Mouse (Mus musculus): Measurements from ENCODE around the gene Ell. TPM values are rescaled to one million over a fixed set of nuclear protein-coding genes. Genes with fewer than 3 reads are reported as not detected.

The Ell gene
- total RNA-seq, 2 experiments from 2014 or later = 20.3 to 23.5 TPM

DNA sequence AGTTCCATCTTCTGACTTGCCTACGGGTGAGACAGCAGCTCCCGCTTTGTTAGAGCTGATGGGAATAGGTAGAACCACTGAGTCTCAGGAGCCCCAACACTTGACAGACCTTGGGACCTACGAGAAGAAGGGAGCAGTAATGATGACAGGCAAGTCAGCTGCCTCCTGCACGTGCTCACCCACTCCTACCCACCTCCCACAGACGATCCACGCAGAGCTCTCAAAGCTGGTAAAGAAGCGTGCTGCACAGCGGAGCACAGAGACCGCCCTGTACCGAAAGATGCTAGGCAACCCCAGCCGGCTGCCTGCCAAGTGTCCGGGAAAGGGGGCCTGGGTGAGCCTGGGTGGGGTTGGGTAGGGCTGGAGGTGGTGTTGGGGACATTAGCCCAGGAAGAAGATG lies 5.0 kb upstream of the Ell start:
- no peak for DNase-seq (ENCODE audit: extremely low spot score in 1 of 2, low spot score in 1 of 2)

DNA sequence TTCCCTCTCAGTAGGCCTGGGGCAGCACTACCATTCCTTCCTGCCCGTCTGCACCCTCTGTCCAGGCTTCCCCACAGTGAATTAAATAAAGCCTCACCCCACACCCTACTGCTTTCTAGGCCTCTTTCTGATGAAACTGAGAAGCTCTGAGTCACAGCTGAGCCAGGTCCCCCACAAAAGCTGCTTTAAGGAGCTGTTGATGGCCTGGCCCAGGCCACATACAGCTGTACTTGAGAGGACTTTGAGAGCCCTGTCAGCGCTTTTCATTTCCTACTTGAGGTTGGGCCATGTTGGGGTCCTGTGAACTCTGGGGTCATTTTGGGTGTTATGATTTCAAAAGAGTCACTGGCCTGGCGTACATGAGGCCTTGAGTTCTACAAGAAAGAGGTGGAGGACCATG lies 4.0 kb upstream of the Ell start:
- DNase-seq (ENCODE audit: extremely low spot score in 1 of 2, low spot score in 1 of 2) = no peak

DNA sequence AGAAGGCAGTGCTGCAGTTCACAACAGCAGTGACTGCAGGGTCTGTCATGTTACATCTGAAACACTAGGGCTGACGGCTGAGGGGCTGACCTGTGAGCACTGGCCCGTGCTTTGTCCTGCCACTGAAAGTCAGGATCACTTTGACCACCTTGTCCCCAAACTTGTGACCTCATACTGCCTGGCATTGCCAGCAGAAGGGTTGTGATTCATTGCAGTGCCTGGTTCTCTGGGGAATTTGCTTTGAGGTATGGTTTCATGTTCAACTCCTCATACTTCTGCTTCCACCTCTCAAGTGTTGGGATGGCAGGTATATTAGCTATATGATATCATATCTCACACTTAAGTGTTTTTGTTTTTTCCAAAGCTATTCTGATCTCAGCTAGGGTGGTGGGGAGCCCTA lies 3.6 kb upstream of the Ell start:
- no peak for DNase-seq (ENCODE audit: extremely low spot score in 1 of 2, low spot score in 1 of 2)

DNA sequence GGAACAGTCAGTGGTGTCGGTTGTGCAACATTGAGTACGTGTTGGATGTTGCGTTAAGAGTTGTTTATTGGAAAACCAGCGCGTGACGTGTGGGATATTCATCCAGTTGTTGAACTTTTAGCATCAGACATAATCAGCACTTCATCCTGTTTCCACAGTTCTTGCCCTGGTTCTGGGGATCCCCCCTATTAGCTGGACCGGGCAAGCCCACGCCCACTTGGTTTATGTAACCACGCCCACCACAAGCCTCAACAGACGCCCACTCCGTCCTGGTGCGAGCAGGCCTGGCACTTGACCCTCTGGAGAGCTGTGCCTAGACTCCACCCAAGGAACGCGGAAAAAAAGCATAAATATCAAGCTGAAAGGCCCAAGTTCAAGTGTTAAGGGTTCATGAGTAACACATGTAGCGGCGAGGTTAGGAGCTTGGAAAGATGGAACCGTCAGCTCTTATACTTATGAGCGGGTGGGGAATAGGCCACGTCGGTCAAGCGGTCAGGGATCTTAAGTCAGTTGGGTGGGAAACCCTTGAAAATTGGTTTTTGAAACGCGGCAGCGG lies 1.2 kb upstream of the Ell start:
- DNase-seq (ENCODE audit: extremely low spot score in 1 of 2, low spot score in 1 of 2) = no peak

DNA sequence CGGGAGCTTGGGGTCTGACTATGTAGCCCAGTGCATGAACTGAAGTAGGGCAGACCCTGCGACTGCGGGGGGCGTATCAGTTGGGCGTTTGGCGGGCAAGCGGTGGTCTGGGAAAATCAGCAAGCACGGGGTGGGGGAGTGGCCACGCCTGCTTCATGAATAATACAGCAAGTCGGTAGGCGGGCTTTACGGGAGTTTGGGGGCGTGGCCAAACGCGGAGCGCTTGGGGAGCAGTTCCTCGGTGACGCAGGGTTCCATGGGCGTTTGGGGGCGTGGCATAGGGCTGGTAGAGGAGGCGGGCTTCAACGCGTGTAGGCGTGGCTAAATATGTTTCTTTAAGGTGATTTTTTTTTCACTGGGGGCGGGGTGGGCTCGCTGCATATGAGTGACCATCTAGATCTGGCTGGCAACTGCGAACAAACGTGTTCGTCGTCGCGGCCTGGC lies 602 bp upstream of the Ell start:
- peak in 1 of 2 experiments; percentile 98 for DNase-seq (ENCODE audit: extremely low spot score in 1 of 2, low spot score in 1 of 2)

DNA sequence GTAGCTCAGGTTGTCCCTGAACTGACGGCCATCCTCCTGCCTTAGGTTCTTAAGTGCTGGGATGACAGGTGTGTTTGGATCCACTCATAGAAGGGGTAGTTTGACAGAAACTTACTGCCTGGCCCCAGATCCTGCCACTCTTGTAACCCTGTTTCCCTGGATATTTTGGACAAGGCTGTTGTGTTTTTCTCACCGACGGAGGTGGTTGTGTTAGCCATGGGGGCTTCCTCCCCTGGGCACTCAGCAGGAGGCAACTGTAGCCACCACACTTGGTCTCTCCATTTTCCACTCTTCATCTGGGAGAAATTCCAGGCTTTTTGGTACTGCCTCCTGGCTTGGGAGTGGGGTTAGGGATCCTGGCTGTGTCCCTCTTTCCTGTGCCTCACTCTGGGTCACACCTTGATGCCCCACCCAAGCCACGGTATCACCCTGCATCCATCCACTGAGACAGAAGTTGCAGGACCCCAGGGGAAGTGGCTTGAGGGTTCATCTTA lies 803 bp downstream of the Ell start:
- no peak for DNase-seq (ENCODE audit: extremely low spot score in 1 of 2, low spot score in 1 of 2)

DNA sequence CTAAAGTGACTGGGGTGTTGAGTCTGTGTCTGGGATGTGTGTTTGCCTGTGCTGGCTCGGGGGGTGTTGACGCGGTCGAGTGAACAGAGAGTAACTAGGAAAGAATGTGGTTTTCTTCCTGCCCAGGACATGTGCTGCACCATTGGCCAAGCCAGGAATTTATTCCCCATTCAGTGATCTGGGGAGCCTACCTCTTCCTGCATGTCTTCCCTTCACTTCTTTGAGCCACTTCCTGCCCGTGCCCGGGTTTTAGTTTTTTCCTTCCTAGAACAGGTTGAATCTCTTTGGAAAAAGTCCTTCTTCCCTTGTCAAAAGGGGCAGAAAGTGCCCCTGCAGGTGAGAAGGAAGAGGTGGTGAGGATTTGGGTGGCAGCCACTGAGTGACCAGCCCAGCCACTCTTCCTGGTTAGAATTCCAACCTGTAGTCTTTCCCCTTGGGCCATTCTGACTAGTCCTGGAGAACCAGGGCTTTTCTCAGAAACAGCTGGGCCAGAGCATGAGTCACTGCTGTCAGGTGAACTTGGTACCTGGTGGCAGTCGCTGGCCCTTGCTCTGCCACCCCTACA lies 1.3 kb downstream of the Ell start:
- DNase-seq (ENCODE audit: extremely low spot score in 1 of 2, low spot score in 1 of 2) = no peak

DNA sequence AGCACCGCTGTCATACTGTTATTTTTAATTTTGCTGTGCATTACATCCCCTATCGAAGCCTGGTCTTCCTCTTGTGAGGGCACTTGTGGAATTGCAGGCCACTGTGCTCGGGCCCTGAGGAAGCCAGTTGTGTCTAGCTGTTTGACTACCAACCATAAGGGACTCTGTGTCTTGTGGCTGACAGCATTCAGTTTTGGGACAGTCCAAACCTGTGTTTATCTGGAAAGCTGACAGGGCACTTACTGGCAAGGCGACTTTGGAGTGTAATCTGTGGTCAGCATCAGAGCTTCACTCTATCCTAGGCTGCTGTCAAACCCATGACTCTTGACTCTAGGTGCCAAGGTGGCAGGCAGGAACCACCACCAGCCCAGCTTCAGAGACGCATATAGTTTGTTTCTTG lies 1.8 kb downstream of the Ell start:
- DNase-seq (ENCODE audit: extremely low spot score in 1 of 2, low spot score in 1 of 2) = no peak

DNA sequence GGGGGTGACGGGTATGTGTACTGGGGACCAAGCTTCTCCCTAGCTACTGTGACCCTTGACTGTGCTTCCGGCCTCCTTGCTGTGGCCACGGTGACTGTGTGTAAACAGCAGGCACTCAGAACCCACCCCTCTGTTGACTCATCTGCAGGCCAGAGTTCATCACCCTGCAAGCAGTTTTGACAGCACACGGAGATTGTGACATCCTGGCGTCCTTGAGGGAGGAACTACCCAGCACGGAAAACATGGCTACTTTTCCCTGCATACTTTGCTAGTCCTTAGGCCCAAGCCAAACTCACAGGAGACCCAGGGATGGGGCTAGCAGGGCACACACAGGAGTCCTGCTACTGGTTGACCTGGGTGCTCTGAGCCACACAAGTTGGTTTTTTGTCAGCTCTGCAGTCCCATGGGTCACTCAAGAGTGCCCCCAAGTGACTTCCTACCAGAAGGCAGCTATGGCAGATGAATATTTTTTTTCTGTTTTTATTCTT lies 5.0 kb downstream of the Ell start:
- DNase-seq (ENCODE audit: extremely low spot score in 1 of 2, low spot score in 1 of 2) = no peak

DNA sequence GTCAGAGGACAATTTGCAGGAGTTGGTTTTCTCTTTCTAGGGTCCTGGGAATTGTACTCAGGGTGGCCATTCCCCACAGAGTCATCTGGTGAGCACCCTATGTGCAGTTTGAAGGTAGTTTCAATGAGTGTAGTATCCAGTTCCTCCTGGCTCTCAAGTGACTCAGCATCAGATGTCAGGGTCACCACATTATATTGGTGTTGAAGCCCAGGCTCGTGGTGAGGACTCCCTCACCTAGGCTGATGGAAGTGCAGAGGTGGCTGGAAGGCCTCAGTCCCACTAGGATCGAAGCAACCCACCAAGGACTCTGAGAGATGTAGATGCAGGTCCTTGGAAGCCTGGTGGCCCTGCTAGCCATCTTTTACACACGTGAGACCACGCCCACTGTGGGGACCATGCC lies 7.2 kb downstream of the Ell start:
- no peak for DNase-seq (ENCODE audit: extremely low spot score in 1 of 2, low spot score in 1 of 2)

DNA sequence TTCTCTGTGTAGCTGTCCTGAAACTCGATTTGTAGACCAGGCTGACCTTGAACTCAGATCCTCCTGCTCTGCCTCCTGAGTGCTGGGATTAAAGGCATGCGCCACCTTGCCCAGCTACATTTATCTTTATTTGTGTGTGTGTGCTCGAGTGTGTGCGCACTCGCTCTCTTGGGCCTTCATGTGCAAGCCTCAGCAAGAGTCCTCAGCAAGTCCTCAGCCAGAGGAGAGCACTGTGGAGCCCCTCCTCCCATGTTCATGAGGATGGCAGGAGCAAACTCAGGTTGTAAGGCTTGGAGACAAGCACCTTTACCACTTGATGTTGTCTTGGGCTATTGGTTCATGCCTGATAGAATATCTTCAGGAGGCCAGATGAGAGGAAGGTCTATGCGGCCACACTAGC lies 8.5 kb downstream of the Ell start:
- no peak for DNase-seq (ENCODE audit: extremely low spot score in 1 of 2, low spot score in 1 of 2)

DNA sequence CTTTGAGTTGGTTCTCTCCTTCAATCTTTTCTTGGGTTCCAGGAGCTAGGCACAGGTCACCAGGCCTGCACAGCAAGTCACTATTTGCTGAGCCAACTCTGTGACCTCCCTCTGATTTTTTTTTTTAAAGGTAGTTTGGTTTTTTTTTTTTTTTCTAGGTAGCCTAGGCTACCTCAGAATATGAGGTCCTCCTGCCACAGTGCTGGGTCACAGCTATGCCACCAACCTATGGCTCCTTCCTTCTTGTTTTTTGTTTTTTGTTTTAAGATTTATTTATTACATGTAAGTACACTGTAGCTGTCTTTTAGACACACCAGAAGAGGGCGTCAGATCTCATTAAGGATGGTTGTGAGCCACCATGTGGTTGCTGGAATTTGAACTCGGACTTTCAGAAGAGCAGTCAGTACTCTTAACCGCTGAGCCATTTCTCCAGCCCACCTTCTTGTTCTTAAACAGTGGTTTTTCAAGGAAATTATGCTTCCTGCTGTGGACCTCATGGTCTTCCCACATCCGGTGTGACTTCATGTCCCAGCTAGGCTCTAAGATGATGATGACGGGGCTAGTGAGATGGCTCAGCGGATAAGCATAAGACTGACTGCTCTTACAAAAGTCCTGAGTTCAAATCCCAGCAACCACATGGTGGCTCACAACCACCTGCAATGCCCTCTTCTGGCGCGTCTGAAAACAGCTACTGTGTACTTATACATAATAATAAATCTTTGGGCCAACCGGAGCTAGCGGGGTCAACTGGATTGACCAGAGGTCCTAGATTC lies 10.3 kb downstream of the Ell start:
- DNase-seq (ENCODE audit: extremely low spot score in 1 of 2, low spot score in 1 of 2) = no peak

DNA sequence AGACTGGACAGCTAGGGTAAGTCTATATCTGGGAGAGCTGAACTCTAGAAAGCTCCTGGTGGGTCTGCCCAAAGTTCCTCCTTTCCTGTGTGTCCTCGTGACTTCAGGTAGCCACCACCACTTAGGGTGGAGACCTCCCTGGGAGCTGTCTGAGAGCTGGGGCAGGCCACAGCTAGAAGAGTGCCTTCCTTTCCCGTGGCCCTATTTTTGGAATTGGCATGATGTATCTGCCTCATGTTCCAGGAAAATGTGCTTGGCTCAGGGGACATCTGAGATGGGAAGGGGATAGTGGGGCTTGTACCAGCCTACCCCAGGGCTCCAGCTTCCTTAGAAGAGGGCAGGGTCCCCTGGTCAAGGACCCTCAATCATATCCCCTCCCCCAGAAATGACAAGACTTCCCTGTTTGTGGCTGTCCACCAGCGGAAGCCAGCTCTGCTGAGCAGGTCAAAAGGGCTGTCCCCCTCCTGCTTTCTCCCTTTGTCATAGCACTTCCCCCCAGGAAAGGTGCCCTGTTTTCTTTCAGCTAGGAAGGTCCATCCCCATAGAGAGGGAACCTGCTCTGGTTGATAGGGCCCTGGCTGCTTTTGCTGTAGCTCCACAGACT lies 12.4 kb downstream of the Ell start:
- DNase-seq (ENCODE audit: extremely low spot score in 1 of 2, low spot score in 1 of 2) = no peak

DNA sequence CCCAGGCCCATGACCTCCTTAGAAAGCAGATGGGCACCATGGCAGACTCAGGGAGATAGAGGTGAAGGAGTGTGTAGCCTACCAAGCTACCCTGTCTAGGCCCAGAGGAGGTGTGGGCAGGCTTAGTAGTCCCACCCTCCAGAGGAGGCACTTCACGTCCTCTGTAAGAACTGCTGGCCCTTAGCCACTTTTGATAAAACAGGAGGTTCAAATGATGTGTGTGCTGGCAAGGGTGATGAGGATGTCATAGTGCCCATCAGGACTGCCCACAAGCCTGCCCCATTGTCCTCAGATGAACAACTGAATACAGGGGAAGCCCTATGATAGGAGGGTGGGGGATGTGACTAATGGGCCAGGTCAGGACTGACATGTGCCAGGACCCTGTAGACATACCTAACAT lies 13.6 kb downstream of the Ell start:
- no peak for DNase-seq (ENCODE audit: extremely low spot score in 1 of 2, low spot score in 1 of 2)

DNA sequence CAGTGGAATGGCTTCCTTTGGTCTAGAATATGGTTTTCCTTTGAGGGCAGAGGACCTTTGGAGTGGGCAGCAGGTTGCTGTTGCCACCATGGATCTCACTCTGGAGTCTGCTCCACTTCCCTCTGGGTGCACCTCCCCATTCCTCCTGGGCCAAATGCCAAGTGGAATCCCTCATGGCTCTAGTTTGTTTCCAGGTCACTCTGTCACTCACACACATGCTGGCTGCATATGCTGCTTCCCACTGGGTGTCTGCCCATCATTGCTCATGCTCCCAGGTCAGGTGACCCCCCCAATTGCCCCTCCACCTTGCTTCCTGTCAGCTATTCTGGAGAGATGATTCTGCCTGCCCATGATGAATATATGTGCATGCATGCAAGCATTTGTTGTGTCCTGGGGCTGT lies 14.5 kb downstream of the Ell start:
- DNase-seq (ENCODE audit: extremely low spot score in 1 of 2, low spot score in 1 of 2) = peak in 1 of 2 experiments; percentile 21

DNA sequence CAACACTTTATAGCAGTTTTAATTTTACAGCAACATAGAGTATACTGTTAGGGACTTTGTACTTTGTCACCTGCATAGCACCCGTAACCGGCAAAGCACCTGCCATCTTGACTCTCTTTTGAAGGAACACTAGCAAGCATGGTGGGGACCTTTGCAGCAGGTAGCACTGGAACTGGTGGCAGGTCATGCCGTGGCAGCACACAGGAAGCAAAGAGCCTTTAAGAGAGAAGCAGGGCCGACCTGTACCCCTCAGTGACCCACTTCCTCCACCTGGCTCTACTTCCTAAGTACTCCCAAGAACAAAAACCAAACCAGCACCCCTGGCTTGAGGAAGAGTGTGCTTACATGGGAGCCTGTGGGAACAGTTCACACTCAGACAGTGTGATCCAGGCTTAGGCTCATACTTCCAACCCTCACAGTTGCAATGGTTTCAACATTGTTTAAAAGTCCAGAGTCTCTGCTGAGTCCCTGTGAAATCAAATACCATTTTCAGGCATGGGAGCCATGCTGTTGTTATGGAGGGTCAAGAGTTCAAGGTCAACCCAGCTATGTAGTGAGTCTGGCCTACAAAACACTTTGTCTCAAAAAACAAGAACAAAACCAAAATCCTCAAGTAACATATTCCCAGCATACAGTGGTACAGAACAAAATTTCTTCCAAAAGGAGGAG lies 16.0 kb downstream of the Ell start:
- DNase-seq (ENCODE audit: extremely low spot score in 1 of 2, low spot score in 1 of 2) = no peak

DNA sequence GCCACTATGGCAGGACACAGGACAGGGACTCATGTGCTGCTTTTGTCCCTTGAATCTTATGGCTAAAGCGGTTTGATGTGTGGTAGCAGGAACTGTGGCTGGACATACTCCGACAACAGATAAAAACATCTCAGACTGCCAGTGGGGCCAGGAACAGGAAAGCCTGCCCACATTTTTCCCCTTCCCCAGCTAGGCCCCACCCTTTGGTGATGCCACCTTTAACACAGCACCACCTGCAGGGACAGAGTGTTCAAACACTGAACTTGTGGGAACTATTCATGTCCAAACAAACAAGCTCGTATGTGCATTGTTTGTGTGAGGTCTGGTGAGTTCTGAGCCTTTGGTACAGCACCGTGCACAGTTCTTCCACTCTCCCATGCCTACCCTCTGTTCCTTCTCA lies 19.1 kb downstream of the Ell start:
- DNase-seq (ENCODE audit: extremely low spot score in 1 of 2, low spot score in 1 of 2) = no peak

DNA sequence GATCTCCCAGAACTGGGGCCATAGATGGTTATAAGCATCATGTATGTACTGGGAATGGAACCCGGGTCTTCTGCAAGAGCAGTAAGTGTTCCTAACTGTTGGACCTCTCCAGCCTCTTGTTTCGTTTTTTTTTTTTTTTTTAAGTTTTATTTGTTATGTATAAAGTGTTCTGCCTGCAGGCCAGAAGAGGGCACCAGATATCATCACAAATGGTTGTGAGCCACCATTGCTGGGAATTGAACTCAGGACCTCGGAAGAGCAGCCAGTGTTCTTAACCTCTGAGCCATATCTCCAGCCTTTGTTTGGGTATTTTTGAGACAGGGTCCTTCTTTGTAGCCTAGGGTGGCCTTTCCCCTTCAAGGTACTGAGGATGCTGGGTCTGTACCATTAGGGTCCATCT lies 19.7 kb downstream of the Ell start:
- no peak for DNase-seq (ENCODE audit: extremely low spot score in 1 of 2, low spot score in 1 of 2)

DNA sequence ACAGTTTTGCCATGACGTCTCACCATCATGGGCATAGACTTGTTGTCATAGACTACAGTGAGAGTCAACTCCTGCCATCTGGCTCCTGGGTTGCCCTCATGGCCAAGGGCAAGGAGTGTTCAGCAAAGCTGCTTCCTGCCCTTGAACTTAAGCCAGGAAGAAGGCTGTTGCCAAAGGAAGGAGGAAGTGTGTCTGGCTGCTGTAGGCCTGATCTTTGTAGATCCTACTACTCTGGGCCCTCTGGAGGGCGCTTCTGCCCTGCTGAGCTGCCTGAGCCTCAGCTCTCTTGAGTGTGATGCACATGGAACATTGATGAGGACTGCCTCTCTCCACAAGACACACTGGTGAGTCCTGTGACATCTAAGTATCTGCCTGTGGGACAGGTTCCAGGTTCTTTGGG lies 20.8 kb downstream of the Ell start:
- peak in 1 of 2 experiments; percentile 31 for DNase-seq (ENCODE audit: extremely low spot score in 1 of 2, low spot score in 1 of 2)

DNA sequence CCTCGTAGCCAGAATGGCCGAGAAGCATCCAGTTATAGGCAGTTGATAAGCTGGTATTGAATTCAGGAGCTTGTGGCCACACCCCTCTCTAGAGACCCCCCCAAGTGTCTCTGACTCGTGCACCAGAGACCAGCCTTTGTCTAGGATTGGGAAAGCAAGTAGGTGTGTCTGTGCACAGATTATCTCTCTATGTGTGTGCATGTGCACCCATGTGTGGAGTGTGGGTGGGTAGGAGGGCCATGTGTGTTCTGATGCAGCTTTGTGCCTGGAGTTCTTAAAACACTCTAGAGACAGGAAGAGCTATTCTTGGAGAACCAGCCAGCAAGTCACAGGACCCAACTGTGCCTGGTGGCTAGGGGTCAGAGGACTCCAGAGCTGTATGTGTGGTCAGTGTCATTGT lies 21.3 kb downstream of the Ell start:
- no peak for DNase-seq (ENCODE audit: extremely low spot score in 1 of 2, low spot score in 1 of 2)

DNA sequence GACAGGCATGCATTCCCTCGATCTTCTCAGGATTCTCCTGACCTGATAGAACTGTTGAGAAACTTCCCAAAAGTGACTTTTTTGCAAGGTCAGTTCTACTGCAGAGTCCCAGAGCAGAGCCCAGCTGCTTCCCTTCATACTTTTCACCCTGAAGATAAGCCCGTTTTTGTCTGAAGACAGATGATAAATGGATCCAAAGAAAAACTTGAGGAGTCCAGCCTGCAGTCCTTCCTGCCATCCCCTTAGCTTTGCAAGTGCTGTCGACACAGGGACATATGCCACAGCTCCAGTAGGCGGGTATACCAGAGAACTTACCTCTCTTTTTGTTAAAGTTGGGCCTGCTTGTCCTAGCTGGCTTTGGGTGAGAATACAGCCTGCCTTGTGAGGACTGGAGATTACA lies 22.1 kb downstream of the Ell start:
- DNase-seq (ENCODE audit: extremely low spot score in 1 of 2, low spot score in 1 of 2) = no peak
